Mouse (Mus musculus) thymus, postnatal 4 days (tissue): ENCODE results near the gene Plg.
A peak's percentile ranks its signal among the peaks of the same experiment; 100 is the strongest.

ENCODE experiments used
- DNase-seq: peaks from one replicate; pipeline ENCODE4 v3.0.0; 2021

Gene Plg

DNA sequence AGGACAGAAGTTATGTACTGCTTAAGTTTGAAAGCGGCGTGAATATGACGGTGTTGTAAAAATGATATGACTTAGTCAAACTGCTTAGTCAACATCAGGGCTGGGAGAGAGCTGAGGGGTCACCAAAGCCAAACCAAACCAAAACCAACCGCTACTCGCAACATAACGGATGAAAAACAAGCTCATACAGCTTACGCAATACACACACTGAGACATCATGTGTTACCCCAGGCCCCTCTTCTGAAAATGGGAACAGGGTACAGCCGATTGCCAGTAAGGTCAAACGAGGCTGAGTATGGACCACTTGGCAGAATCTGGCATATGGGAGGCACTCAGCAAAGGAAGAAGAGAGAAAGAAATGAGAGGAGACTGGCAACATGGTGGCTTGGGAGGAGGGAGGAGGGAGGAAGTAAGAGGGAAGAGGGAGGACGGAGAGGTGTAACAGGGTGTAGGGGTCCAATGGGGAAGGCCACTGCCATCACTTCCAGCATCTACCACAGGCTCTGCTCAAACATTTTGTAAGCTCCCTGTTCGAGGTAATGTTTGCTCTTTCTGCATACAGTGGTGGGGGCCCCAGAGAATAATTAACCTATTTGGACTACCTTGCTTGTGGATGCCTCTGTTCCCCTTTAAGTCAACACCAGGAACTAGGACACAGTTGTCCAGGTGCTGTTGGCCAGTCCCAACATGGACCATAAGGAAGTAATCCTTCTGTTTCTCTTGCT is at the start of gene Plg:
TSS of gene Plg (plus strand) at position 628 of the 725 bp plus-strand sequence.
- no peak for DNase-seq

DNA sequence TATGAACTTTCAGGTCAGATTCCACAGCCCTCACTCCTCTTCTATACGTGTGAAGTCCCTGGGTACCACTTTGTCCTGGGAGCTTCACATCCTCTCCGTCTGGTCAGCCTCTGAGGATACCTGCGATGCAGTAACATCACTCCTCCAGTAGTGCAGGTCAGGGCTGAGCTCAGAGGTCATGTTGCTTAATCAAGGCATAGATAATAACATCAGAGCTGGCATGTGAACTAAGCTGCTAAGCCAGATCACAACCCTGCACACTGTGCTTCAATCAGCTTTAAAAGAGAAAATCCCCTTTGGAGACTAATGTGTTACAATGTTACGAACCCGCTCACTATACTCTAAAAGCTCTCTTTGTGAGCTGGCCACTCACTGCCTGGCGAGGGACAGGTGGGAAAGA is 43.3 kb upstream of the Plg start:
- DNase-seq: no peak

DNA sequence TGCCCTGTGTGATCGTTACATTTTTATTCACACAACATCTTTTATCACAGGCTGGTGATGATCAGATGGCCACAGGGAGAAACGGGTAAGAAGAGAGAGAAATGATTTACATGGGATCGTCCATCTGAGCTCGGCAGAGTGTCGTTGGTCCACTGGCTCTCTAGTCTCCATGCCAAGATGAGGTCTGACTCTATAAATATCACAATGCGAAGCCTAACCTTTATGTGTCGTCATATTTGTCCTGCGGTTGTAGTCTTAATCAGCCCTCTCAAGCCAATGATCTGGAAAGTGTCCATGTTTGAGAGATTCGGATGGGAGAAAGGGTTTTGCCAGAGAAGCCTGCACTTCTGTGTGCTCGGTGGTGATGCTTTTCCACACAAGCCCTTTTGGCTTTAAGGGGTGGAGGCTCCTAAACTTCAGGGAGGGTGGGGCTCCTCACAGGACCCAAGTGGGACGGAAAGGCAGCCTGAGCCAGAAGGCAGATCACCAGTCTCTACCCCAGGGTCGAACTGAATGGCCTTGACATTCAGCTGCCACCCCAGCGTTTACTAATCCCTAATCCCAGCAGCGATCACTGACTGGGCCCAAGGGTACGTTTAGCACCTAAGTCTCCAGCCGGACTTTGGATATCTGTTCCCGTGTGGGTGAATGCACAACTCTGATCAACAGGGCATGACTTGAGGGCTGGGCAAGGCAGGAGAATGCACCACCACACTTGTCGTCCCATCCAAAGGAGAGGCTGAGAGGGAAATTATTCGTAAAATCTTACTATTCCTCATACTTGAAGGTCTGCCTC is 42.1 kb upstream of the Plg start:
- DNase-seq: no peak

DNA sequence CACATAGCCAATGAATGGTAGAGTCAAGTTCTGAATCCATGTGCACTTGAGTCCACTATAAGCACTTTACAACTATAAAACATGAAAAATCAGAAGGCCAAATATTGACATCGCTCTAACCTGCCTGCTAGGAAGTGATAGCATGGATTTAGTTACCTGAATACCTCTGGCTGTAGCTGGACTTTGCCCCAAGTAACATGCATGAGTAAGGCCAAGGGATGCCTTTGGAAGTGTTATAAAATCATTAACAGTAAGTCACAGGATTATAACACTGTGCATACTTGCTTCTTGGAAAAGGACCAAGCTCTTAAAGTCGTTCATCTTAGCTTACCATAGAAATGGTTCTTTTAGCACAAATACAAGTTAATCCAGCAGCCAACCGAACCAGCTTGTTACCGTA is 41.3 kb upstream of the Plg start:
- no peak for DNase-seq

DNA sequence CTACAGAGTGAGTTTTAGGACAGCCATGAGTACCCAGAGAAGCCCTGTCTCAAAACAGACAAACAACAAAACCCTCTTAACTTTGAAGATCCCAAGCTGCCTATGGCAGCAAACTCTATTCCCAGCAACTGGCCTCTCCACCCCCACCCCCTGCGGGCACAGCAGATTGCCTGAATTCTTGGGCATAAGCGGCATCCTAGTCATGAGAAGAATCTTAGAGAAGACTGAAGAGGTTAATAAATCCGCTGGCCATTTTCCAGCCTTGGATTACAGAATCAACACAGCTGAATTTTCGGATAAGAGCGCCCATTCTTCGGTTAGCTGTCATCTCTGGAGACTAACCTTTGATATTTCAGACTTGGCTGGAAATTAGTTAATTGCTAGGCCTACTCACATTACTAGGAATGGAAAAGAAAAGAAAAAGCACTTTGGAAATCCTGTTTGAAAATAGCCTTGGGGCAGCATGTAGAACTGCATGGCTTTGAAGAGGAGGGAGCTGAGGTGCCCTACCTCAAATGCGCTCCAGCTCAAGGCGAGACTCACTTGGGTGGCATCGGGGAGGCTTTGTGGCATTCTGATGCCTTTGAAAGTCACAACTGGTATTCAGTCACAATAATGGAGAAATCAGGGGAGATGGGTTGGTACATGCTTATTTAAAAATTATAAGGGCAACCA is 34.6 kb upstream of the Plg start:
- no peak for DNase-seq

DNA sequence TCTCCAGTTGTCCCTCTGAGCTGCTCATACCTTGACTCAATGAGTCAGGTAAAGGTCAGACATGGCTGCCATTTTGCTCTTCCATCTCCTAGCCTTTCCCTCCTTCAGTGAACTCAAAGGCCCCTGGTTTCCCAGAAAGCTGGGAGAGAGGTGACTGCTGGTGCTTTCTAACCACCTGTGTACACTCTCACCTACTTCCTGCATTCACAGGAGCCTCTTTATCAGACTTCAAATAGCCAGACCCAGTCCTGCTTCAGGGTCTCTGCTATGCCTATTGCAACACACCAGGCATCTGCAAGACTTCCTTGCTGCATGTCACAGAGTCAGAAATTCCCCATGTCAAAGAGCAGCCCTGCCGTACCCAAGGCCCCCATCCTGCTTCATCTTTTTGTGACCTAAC is 30.9 kb upstream of the Plg start:
- no peak for DNase-seq

DNA sequence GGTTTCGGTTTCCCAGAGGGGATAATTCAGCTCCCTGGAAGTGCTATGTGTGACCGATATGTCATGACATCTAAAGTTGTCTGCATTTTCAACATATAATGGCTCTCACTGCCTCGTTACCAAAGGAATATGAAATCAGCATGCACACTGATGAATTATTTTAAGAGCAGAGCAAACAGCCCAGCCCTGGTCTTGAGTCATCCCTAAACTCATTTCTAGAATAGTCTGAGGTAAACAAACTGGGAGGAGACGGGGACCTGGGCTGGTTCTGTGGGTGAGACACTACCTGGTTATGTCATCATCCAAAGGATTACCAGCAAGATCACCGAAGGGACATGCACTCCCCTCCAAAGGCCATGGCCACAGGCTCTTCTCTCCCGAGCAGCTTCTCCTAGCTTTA is 26.8 kb upstream of the Plg start:
- no peak for DNase-seq

DNA sequence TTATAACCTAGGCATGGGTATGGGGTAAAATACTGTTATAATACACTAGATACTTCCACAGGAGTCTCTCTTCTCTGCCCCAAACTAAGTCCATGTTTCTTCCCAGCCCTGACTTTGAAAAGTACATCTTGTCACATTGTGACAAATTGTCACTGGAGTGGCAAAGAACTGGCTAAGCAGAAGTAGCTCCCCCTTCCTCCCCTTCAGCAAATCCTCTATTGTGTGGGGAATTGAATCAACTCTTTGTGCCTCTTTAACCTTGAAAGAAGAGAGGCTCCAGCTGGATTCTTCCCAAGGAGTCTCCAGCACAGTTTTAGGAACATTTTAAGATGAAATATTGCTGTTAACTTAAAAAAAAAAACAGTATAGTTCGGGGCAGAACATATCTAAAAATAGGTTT is 25.6 kb upstream of the Plg start:
- no peak for DNase-seq

DNA sequence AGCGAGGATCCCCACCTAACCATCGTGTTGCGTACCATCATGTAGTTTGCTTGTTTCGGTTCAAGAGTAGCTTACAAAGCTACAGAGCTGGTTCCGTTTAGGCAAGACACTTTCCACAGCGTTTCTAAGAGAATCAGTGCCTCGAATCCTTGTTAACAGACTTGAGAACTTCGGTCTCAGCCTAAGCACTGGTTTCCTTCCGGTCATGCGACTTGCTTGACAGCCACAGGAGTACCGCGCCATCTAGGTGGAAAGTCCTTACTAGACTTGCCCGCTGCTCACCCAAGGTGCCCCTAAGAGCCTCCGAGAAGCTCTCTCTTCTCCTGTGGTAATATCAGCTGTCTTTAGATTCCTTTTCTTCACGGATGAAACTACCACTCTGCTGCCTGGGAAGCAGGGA is 18.5 kb upstream of the Plg start:
- DNase-seq: no peak

DNA sequence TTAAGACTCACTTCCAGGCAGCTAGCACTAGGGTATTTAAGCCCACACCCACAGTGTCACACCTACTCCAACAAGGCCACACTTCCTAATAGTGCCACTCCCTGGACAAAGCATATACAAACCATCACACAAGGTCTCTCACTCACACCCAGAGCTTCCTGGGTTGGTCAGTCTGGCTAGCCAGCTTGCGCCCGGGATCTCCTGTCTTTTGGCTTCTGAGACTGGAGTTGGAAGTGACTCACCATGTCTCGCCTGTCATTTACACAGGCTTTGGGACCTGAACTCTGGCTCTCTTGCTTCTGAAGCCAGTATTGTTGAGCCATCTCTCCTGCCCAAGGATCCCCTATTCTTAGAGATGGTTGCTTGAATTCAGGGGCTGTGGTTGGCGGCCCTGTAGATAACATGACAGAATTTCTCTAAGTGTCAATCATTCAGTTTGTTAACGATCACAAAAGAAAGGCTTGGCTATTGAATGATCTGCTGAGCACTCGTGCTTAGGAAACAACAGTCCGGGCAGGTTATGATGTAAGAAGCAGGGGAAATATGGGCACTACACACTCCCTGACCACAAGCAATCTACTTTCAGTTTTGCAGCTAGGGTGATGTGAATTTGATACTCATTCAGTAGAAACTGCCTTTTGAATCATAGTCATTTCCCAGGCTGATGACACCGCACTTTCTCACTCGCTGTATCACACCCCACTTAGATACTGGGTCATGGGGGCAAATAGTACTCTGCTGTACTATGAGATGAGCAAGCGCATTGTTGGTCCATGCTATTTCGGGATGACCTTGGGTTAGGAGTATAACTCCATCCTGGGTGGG is 14.6 kb upstream of the Plg start:
- no peak for DNase-seq

DNA sequence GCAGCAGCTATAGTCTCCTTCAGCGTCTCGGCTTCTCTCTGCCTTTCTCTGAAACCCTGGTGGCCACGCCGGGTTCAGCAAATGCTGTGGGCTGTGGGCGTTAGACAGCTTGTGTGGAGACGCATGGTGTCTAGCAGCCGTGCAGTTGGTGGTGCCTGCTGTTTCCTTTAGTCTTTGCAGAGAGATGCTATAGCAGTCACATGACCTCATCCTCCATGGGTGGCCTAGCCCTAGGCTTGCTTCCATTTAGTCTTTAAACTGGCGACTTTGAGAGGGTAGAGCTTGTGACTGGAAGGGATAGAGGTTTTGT is 14.0 kb upstream of the Plg start:
- peak; percentile 29 for DNase-seq

DNA sequence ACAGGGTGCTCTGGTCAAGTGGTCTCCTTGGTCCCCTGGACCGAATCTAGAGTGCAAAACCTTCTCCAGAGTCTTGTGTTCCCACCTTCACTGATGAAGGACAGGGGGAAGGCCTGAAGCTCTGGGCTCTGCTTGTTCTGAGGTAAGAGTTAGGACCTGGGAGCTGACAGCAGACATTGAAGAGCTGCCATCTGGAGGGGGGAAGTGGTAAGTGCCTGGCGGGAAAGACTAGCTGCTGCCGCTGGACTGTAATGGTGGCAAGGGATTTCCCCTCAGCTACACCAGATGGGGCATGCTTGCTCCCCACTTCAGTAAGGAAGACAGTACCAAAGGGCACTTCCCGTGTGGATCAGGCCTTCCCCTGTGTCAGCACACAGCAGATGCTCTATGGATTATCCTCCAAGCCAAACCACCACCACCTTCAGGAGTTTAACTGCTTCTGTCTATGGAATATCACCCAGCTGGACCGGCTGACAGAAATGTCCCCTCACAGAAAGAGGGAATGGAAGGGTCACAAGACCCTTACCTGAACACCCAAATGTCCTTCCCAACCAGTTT is 11.0 kb upstream of the Plg start:
- DNase-seq: peak; percentile 67

DNA sequence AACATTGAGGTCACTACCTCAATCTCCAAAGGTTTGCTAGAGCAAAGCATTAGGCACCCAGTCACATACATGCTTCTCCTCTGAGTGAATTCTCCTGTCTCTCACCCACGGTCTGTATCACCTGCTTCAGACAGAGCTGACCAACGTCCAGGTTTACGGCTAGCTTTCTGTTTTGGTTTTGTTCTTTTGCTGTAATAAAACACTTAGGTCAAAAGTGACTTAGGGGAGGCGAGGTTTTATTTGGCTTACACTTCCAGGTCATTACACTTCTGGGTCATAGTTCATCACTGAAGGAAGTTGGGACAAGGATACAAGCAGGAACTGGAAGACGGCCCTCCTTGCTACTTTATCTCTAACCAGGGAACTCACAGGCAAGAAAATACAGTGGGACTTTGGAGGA is 9.0 kb upstream of the Plg start:
- DNase-seq: no peak

DNA sequence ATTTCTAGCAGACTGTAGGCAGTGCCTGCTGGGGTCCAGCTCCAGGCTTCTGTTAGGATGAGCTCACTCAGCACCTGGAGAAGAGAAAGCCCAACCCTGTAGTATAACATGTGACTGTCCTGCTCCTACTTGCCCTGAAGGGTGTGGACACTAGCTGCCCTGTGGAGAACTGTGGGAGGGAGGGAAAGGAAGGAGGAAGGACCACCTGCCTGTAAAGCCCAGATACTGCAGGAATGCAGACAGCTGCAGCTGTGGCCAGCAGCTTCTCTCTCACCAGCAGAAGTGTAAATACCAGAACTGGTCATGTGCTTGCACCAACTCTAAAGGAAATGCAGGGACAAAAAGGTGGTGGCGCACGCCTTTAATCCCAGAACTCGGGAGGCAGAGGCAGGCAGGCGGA is 8.1 kb upstream of the Plg start:
- no peak for DNase-seq

DNA sequence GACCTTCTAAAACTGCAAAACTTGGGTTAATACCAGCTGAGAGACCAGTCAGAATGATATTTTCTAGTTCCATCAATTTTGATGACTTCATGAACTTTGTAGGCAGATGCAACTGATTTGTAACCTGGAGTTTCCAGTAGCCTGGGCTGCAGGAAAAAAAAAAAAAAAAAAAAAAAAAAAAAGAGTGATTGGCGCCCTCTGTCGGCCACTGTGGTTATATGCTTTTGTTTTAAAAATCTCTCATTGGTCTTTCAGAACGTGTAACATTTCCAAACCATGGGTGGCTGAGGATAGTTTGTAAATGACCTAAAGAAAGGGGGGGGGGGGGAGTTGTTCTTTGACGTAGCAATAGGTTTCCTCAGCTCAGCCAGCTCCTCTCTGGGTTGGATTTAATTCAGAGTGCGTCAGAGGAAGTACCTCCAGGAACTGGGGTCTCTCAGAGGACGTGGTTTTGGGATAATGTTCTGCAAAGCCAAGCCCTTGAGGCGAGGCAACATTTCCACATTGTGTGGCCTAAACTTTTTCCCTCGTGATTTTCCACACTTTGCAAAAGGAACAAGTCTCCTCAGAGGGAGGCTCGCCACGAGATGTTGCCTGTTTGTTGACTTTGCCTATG is 7.0 kb upstream of the Plg start:
- DNase-seq: peak; percentile 58

DNA sequence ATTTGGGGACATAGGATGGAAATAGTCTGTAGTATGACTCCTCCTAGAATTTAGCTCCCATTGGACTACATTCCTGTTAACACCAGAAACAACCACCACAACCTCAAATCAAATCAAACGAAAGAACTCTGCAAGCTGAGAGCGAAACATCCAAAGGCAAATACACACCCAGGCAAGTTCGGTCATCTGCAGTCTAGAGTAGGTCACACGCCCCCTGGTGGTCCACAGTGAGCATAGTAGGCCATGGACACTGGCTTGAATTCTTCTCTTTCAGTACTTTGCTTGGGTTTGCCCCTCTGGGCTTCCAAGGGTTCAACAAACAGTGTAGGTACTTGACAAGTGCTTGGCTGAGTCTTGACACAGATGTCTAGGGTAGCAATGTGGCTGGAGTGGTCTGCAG is 6.4 kb upstream of the Plg start:
- peak; percentile 88 for DNase-seq

DNA sequence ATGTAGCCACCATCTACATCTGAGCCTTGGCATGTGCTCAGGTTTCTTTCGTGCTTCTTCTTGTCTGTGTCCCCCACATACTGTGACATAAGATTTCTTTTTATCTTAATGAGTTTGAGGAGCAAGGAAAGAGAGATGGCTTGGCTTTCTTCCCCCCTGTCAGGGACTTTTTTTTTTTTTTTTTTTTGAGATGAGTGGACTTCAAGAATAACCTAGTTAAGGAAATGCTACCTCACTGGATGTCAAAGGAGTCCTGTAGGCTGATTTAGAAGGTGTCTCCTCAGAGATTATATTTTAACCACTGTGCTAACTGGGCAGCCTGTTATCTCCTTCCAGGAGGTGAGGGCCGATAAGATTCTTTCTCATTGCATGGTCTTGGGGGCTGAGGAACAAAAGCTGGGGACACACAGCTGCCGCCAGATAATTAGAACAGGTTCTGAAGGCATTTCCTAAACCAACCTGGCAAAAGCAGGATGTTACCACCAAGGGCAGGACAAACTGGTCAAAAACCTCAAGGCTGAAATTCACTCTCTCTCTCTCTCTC is 4.7 kb upstream of the Plg start:
- DNase-seq: no peak

DNA sequence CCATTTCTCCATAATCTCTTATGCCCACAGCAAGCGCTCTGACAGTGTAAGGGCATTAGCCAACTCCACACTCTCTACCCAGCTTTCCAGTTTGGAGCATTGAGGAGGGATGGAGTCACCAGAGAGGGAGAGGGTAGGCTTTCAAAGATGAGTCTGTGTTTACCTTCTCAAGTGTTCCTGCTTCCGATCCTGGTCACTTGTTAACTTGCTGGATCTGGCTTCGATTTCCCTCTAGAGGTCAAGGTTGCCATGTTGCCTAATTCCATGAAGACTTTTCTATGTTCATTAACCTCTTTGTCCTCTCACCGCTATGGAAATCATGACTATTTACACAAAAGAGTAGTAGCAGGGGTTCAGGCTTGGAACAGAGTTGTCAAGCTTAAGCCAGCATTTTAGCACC is 1.9 kb downstream of the Plg start:
- no peak for DNase-seq

DNA sequence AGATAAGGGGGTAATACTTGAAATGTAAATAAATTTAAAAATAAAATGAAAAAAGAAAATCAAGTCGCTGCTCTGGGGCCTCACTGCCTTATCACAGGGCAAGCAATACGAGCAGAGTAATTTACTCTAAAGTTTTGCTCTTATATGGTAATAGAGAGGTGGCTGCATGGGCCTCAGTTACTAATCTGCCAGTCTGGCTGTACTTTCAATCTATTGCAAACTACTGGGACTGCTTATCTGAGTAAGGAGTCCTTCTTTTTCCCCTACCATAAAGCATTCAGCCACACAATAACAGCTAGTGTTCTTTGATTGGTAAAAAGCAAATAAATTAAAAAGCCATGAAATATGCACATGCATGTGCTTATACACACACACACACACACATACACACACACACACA is 3.2 kb downstream of the Plg start:
- no peak for DNase-seq

DNA sequence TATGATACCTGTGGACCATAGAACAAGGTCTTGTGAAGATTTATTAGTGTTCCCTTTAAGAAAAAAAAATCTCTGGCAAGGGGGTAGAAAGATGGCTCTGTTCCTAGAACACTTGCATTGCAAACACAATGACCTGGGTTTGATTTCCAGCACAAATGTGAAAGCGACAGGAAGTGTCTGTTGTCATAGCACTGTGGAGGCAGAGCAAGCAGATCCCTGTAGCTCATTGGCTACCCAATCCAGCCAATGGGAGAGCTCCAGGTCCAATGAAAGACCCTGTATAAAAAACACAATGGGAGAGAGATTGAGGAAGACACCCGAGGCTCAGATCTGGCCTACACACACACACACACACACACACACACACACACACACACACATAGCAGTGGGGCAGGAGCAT is 4.1 kb downstream of the Plg start:
- no peak for DNase-seq

DNA sequence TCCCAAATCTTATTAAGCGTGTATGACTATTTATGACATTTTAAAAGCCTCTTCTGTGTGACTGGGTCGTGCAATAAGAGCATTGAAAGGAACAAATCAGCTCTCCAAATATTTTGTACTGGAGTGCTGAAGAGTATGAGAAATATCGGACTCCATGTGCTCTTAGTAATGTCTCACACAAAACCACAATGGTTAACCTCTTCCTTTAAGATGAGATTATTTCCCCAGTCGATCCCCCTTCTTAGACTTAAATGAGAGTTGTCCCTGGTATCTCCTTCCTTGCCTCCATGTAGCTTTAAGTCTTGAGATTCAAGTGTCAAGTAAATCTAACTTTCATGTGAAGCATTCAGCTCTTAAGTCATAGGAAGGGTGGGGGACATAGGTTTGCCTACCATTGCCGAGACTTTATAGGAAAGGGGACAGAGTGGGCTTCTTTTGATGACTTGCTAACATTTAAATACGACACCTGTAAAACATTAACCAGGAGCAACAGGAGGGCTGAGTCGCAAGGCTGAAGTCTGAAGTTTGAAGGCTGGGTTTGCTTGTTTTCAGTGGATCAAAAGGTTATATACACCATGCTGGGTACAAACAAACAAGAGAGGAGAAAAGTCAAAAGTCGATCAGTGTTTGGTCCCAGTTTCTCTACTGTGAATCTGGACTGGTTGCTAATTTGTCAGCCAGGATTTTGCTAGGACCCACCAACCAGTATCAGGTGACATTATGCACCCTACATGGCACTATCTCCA is 6.8 kb downstream of the Plg start:
- no peak for DNase-seq

DNA sequence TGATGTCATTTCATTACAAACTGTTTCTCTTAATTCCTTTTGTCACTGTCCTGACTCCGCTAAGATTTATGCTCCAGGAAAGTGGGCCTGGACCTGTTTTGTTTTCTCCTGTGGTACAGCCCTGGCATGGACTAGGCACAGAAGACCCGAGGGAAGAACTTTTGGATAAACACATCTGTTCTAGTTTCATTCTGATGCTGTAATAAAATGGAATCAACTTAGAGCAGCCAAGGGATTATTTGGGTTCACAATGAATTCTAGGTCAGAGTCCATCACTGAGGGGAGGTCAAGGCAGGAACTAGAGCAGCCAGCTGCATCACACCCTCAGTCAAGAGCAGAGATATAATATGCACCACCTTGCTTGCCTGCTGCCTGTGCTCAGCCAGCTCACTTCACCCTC is 9.4 kb downstream of the Plg start:
- no peak for DNase-seq
